Mouse (Mus musculus) C2C12 (cell line): Measurements from ENCODE around the gene 1700001O22Rik.

Experiments used
- CEBPB ChIP-seq: IDR thresholded peaks from one replicate; pipeline ENCODE4 v1.6.1; 2011; ENCODE audit warnings: low read depth, mild to moderate bottlenecking, control low read depth, moderate library complexity
- CTCF ChIP-seq: IDR thresholded peaks from one replicate; pipeline ENCODE4 v1.5.1; 2011; ENCODE audit not compliant: control insufficient read depth, insufficient read depth, insufficient read length
- MAX ChIP-seq: IDR thresholded peaks from one replicate; pipeline ENCODE4 v1.6.1; 2011; ENCODE audit warnings: mild to moderate bottlenecking, control low read depth
- MYOD1 ChIP-seq: IDR thresholded peaks from one replicate; pipeline ENCODE4 v1.6.1; 2011; ENCODE audit warnings: low read depth; ENCODE audit not compliant: control insufficient read depth, insufficient read length
- USF1 ChIP-seq: IDR thresholded peaks from one replicate; pipeline ENCODE4 v1.6.1; 2011; ENCODE audit warnings: low read depth, mild to moderate bottlenecking, control low read depth, moderate library complexity

DNA sequence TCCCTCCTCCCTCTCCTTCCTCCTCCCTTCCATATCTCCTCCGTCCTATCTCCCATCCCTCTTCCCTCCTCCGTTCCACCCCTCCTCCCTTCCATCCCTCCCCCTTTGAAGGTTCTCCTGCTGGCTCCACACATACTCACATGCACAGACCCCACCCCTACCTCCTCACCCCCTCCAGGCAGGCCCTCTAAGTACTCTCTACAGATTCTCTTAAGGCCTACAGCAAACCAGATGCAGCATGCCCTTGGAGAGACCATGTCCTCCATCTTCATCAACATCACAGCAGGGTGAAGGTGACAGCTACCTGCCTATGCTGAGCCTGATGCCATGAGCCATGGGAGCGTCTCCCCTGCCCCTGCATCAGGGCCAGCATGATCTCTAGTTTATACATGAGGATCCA lies 26.2 kb downstream of the 1700001O22Rik start:
- TF ChIP-seq MAX (no peak), CTCF (no peak), MYOD1 (no peak), USF1 (no peak), CEBPB (no peak)
